Mouse (Mus musculus): ENCODE data around the gene Anapc16.
"Not testable (repeated sequence)": the region's sequence is repeated elsewhere in the genome, so short reads cannot be mapped to it uniquely, and the experiment has no call there.

The Anapc16 gene

GRCm38 (mm10) chr10:60001663-60002062 is 1.3 kb downstream of the Anapc16 start:
- not testable (repeated sequence) for DNase-seq (ENCODE audit: low read depth, low spot score)

- DNase-seq (ENCODE audit: low read depth, low spot score): no peak
These were observed 3.9 kb downstream of the Anapc16 start for GRCm38 (mm10) chr10:59999057-59999456.

- DNase-seq (ENCODE audit: low read depth, low spot score): peak; percentile 78
These were observed 5.3 kb downstream of the Anapc16 start for GRCm38 (mm10) chr10:59997591-59997990.

DNA sequence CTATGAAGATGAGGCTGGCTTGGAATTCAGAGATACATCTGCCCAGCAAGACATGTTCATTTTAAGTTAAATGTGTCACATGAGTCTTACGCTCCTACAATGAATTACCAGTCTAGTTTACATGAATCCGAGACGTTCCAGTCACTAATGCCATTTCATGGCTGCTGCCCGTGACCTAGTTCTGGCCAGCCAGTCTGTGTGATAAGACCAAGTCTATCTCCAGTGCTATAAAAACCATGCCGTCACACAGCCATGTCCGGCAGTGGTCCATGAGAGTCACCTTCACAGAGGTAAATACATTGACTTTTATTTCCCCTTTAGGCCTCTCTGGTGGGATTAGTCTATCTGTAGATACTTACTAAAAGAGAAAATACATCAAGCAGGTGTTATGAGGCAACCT is 7.0 kb downstream of the Anapc16 start:
- no peak for DNase-seq (ENCODE audit: low read depth, low spot score)

- DNase-seq (ENCODE audit: low read depth, low spot score): not testable (repeated sequence)
These were observed 9.1 kb downstream of the Anapc16 start for GRCm38 (mm10) chr10:59993813-59994212.

GRCm38 (mm10) chr10:59992024-59992423 is 10.9 kb downstream of the Anapc16 start:
- DNase-seq (ENCODE audit: low read depth, low spot score): no peak

DNA sequence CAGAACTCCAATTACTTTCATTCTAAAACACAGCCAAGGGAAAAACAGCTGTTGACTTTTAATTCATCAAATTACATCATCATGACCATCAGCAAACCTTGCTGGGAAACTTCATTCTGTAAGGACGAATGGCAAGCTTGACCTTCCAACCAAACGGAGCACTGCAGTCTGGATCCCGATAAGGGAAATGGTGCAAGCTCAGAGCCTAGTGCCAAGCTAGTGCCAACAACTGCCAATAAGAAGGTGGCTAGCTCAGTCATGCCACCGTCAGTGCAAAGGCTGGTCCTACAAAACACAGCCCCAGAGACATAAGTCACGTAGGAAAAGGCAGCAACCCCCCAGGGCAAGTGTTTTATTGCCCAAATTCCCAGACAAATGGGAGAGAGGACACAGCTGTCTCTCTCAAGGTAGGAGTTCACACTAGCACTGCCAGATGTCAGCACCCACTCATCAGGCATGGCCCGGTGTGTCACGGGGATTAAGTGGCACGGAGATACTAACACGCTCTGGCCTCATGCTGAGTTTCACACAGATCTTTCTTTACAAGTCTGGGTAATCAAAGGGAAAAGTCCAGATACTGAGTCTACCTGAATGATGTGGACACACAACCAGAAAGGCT is 11.6 kb downstream of the Anapc16 start:
- no peak for DNase-seq (ENCODE audit: low read depth, low spot score)

GRCm38 (mm10) chr10:59990393-59990792 is 12.5 kb downstream of the Anapc16 start:
- no peak for DNase-seq (ENCODE audit: low read depth, low spot score)

DNA sequence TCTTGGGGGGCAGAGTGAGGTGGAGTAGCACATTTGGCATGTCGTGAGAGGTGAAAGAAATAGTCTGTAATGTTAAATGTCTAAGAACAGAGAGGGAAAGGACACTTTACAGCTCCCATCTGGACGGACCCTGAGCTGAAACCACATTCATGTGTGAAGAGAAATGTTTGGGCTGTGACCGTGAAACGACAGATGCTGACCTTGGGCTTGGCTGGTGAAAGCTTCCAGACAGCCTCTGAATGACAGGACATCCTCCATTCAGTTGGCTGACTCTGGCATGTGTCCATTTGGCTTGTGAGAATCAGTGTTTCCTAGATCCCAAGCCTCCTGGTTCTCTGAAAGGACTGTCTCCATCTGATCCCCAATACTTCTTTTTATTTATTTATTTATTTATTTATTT is 14.9 kb downstream of the Anapc16 start:
- DNase-seq (ENCODE audit: low read depth, low spot score): no peak

GRCm38 (mm10) chr10:59982379-59982873 is 20.5 kb downstream of the Anapc16 start:
- DNase-seq (ENCODE audit: low read depth, low spot score): no peak

- DNase-seq (ENCODE audit: low read depth, low spot score): no peak
These were observed 21.1 kb downstream of the Anapc16 start for GRCm38 (mm10) chr10:59981792-59982191.

DNA sequence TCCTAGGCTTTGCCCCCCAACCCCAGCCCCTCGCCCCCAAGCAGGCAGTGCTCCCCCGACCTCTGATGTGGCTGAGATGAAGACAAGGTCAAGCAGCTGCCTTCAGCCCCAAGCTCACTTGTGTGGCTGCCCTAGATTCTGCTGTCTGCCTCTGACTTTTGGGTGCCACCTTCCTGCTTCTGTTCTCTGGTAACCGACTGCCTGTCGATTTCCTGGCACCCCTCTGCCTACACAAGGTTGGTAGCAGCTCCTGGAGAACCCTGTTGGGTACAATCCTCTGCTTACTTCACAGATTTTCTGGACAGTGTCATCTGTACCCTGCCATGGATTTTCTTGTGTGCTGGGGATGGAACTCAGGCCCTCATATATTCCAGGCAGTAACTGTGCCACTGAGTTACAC is 21.6 kb downstream of the Anapc16 start:
- DNase-seq (ENCODE audit: low read depth, low spot score): no peak

DNA sequence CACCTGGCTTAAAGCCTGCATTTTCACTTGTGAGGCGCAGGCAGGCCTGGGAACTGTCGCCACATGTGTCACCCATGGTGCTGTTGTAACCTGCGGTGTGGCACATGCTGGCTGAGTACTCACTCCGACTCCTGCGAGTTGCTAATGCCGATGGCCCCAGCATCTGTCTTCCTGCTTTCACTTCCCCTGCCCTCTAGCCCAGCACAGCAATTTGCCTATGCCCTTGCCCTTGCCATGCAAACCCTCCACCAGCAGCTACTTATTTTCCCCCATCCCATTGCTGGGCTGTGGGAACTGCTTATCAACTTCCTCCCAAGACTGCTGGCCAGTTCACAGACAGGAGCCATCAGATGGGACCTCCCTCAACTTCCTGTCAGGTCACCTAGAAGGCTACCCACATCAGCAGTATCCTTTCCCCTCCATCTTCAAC is 22.1 kb downstream of the Anapc16 start:
- DNase-seq (ENCODE audit: low read depth, low spot score): no peak

DNA sequence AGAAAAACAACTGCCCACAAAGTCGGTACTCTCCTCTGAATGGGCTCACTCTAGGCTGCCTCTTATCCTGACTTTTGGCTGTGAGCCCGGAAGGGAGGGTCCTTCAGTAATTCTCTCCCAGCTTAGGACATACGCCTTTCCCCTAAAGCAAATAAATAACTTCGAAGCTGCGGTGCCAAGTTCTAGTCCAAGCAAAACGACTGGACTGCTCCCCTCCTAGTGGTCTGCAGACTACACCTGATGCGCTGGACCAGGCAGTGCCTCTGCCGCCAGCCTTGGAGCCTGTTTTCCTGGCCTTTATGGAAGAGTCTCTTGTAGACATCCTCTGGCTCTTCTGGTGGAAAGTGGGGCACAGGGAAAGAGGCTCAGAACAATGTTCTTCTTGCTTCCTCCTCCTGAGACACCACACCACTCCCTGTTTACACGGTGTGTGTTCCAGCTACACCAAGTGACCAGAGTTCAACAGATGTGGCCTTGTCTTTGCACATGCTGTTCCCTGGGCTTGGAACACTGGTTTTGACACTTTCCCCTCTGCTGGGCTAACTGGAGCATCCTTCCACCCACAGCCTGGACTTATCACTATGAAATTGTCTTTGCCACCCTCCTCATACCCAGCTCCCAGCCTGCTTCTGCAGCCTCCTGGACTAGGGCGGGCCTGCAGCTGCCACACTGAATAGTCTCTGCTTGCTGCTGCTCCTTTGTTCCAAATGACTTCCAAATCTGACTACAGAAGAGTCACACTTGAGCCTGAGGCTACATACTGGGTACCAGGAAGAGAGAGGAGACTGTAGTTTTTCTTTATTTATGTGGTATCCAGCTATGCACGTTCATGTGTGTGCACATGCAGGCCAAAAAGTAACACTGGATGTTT is 23.8 kb downstream of the Anapc16 start:
- no peak for DNase-seq (ENCODE audit: low read depth, low spot score)

DNA sequence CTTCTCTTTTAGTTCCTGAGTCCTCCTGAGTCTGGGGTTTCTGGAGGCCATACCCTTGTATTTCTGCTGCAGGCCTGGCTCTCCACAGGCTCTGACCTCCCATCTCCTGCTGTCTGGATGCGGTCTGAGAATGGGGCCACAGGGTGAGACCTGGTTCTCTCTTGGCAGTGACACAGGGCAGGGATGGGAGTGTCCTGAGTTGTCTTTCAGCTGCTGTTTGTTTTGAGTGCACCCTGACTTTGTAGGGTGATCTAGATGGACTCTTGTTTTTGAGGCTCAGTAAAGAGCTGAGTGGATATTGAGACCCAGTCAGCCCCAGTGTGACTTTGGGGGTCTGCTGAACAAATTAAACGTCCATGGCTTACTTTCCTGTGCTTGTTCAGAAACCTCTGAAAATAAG is 24.5 kb downstream of the Anapc16 start:
- DNase-seq (ENCODE audit: low read depth, low spot score): no peak

DNA sequence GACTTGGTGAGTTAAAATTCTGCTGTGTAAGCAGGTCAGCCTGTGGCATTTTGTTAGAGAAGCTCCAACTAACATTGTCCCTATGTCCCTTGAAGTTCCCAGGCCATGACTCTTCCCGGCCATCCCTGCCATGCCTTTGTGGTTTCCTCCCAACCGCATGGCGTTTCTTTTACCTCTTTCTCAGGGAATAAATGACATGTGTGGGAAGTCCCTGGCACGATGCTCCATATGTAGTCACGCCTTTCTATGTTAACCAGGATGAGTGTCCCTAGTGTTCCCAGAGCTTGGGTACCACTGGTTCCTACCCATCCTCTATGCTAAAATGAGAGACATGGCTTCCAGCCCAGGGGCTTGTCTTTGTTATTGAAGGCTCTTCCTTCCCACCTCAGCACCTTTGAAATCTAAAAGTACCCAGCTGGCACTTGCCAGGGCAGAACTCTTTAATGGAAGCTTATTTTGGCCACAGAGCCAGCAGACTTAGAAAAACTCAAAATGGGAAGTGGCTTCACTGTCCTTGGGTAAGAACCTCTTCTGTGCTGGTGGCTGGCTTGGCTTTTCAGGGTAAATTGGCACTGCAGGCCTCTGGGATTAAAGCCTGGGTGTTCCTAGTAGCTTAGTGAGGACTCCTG is 25.1 kb downstream of the Anapc16 start:
- no peak for DNase-seq (ENCODE audit: low read depth, low spot score)

- DNase-seq (ENCODE audit: low read depth, low spot score): no peak
These were observed 25.8 kb downstream of the Anapc16 start for GRCm38 (mm10) chr10:59977141-59977540.

- no peak for DNase-seq (ENCODE audit: low read depth, low spot score)
These were observed 28.1 kb downstream of the Anapc16 start for GRCm38 (mm10) chr10:59974786-59975185.

DNA sequence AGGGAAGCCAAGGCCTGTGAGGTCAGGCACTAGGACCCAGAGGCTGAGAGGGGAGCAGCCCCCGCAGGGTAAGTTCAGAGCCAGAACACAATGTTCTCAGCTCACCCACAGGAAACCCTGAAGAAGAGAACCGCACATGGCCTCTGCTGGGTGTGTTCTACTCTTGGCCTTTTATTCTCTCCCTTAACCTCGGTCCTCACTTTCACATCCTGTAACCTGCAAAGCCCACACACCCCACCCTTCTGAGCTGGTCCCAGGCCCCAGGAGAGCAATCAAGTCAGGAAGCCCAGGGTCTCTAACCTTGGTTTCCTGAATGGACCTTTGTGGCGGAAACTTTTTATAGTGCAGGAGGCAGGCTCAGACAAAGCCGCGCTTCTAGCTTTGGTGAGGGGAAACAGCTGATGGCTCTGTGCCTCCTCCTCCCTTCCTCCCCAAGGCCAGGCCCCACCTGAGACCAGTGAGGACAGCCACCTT is 28.7 kb downstream of the Anapc16 start:
- no peak for DNase-seq (ENCODE audit: low read depth, low spot score)

DNA sequence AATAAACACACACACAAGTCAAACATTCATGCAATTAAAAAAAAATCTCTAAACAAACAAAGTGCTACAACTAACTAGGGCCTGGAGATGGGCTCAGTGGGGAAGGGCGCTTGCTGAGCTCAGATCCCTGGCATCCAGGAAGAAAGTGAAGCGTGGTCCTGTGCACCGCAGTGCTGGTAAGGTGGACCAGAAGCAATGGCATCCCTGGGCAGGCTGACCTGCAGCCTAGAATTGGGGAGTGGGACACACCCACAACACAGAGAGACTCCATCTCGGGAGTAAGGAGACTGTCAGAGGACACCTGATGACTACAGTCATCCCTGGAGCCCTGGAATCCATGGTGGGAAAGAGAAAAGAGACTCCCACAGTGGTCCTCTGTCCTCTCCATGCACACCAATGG is 29.5 kb downstream of the Anapc16 start:
- no peak for DNase-seq (ENCODE audit: low read depth, low spot score)

DNA sequence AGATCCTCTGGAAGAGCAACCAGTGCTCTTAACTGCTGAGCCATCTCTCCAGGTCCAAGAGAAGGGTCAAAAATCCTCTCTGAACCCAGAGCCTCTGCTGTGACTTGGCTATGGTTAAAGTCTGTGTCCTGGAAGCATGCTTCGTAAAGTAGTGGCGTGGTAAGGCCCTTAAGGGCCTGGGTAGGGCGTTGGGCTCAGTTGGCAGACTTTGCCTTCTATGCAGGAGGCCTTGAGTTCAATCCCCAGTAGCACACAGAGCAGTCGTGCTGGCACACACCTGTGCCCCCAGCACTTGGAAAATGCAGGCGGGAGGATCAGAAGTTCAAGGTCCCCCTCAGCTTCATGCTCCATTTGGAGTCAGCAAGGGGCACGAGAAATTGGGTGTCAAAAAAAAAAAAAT is 29.9 kb downstream of the Anapc16 start:
- no peak for DNase-seq (ENCODE audit: low read depth, low spot score)

DNA sequence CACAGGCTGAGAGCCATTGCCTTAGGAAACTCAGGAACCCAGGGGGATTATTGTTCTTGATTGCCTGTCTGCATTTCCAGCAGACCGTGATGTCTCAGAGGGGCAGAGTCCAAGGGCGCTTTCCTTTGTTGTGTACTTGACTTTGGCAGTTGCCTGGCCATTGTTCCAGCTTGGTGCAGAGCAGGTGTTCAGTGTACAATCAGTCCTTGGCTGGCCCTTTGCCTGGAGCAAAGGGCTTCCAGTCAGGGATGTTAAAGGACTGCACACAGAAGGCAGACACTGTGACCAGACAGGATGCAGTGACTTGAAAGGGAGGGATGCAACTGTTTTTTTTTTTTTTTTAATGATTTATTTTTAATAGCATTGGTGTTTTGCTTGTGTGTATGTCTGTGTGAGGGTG is 30.4 kb downstream of the Anapc16 start:
- DNase-seq (ENCODE audit: low read depth, low spot score): no peak

Data from mesoderm, embryonic 11.5 days (tissue).